Mouse (Mus musculus): ENCODE data around the gene Mogat2. TPM values are rescaled to one million over a fixed set of nuclear protein-coding genes. Genes with fewer than 3 reads are reported as not detected.

Gene Mogat2
- polyA plus RNA-seq, 1 experiment from 2014 or later: 0.92 TPM

Other genes with a start within 250 kb of the Mogat2 start
- gene Uvrag, start 97.5 kb downstream of the Mogat2 start, polyA plus RNA-seq (2014; fragmentation: Nextera tagmentation; extraction: Ambion mirVana): 20.9 and 23.8 TPM in 2 replicates
- 18.7 and 21.1 TPM in 2 replicates for gene Dgat2, start 55.9 kb downstream of the Mogat2 start, polyA plus RNA-seq (2014; fragmentation: Nextera tagmentation; extraction: Ambion mirVana)
- gene Map6, start 28.8 kb upstream of the Mogat2 start, polyA plus RNA-seq (2014; fragmentation: Nextera tagmentation; extraction: Ambion mirVana): 118 and 140 TPM in 2 replicates
- gene Serpinh1, start 114.6 kb upstream of the Mogat2 start, polyA plus RNA-seq (2014; fragmentation: Nextera tagmentation; extraction: Ambion mirVana): 38.7 and 139 TPM in 2 replicates
- 38.1 and 47.9 TPM in 2 replicates for gene Gdpd5, start 142.8 kb upstream of the Mogat2 start, polyA plus RNA-seq (2014; fragmentation: Nextera tagmentation; extraction: Ambion mirVana)
- 2.4 and 4.8 TPM in 2 replicates for gene Klhl35, start 227.4 kb upstream of the Mogat2 start, polyA plus RNA-seq (2014; fragmentation: Nextera tagmentation; extraction: Ambion mirVana)
- 408 and 464 TPM in 2 replicates for gene Rps3, start 245.1 kb upstream of the Mogat2 start, polyA plus RNA-seq (2014; fragmentation: Nextera tagmentation; extraction: Ambion mirVana)

All from neural tube, embryonic 14.5 days (tissue).